ENCODE assay signal across 9 mouse cellular contexts in the genomic region with DNA sequence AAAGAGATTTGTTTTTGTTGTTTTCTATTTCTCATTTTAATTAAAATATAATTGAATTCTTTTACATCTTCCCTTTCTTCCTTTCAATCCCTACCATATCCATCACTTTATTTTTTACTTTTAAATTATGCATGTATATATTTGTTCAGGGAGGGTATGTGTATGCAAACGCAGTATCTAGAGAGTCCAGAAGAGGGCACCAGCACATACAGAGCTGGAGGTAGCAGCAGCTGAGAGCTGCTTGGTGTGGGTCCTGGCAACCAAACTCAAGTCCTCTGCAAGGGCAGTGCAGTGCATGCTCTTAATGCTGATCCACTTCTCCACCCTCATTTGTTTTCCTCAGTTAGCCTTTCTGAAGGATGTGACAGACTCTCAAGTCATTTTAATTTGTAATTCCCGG.
DNase-seq lines count a peak whose midpoint lies in the region; TF ChIP-seq lines count a peak whose summit lies in the region.
"Had no signal": no experiment of that assay in that cellular context is flagged by ENCODE, and none has a peak within 500 bp of the region (broad histone marks: within the 10 kb centered on the region; RNA-seq: fewer than 3 reads in every experiment).

No protein-coding gene starts in this region.

- no peaks in the 10 kb centered on the region for H3K9me3 ChIP-seq in heart, embryonic 10.5 days
- no peaks in the 10 kb centered on the region for H3K9me3 ChIP-seq in midbrain, embryonic 10.5 days (replicated peaks)

- no peak overlapping the region for H3K4me3 ChIP-seq in heart, embryonic 10.5 days
- no peak overlapping the region for H3K4me3 ChIP-seq in lung, adult 2 months (replicated peaks; ENCODE audit: extremely low read depth, low read depth, low read length)
- H3K4me3 ChIP-seq in midbrain, embryonic 10.5 days = no peak overlapping the region

- H3K27ac ChIP-seq in heart, embryonic 10.5 days = no peak overlapping the region
- H3K27ac ChIP-seq in midbrain, embryonic 10.5 days (replicated peaks) = no peak overlapping the region

- TF ChIP-seq CTCF in lung, adult 2 months (IDR thresholded peaks at IDR 0.05; ENCODE audit: insufficient read depth, low read length) = 0 out of 2 replicates have a peak, but pooled peaks have one; percentile 7

- no peak for TF ChIP-seq POLR2A in lung, adult 2 months (IDR thresholded peaks at IDR 0.05; ENCODE audit: borderline replicate concordance, extremely low read depth, low read depth, low read length)

- 52% methylated on average over 2 of the region's 2 CpGs for WGBS in heart, embryonic 10.5 days
- WGBS in lung, adult 2 months = 54% methylated on average over 2 of the region's 2 CpGs
- WGBS in midbrain, embryonic 10.5 days = 58% methylated on average over 2 of the region's 2 CpGs

- no peaks in the 10 kb centered on the region for H3K36me3 ChIP-seq in heart, embryonic 10.5 days
- H3K36me3 ChIP-seq in midbrain, embryonic 10.5 days = no peaks in the 10 kb centered on the region
- H3K36me3 ChIP-seq: G1E had no signal

- DNase-seq in heart, adult 18-20 months = peak; percentile 15 to 46
- no peak for DNase-seq in heart, embryonic 10.5 days (ENCODE audit: low spot score)
- DNase-seq in lung, adult 2 months = no peak
- no peak for DNase-seq in lung, postnatal 4 days
- peak; percentile 40 for DNase-seq in adrenal gland, adult 2 months
- DNase-seq in kidney, postnatal 4 days = peak; percentile 9 to 38
- DNase-seq in midbrain, embryonic 10.5 days (ENCODE audit: low spot score) = no peak
- no peak for DNase-seq in layer of hippocampus, adult 18-20 months (ENCODE audit: low spot score in 2 of 2)

- no peaks in the 10 kb centered on the region for H3K27me3 ChIP-seq in heart, embryonic 10.5 days (ENCODE audit: insufficient read depth, poor library complexity, severe bottlenecking)
- H3K27me3 ChIP-seq in midbrain, embryonic 10.5 days (ENCODE audit: low read depth, poor library complexity, severe bottlenecking) = no peaks in the 10 kb centered on the region

- no peaks in the 10 kb centered on the region for H3K4me1 ChIP-seq in heart, embryonic 10.5 days
- H3K4me1 ChIP-seq in lung, adult 2 months (ENCODE audit: control insufficient read depth, insufficient read depth, low read length) = no peaks in the 10 kb centered on the region
- no peaks in the 10 kb centered on the region for H3K4me1 ChIP-seq in midbrain, embryonic 10.5 days

Comparison
In these comparisons a context has a peak if more than half of its experiments do, and no peak if none do; other contexts are left out.
1. DNase-seq: peak in heart, adult 18-20 months (2 of 2), adrenal gland, adult 2 months (single experiment) and kidney, postnatal 4 days (2 of 2); none in heart, embryonic 10.5 days (single experiment), lung, adult 2 months (single experiment), lung, postnatal 4 days (0 of 2), midbrain, embryonic 10.5 days (single experiment) and layer of hippocampus, adult 18-20 months (0 of 2).